Mouse (Mus musculus): ENCODE results near the gene Vsig8. TPM values are rescaled to one million over a fixed set of nuclear protein-coding genes. Genes with fewer than 3 reads are reported as not detected.

The Vsig8 gene
- polyA plus RNA-seq, 1 experiment from 2014 or later, result 1.2 TPM

DNA sequence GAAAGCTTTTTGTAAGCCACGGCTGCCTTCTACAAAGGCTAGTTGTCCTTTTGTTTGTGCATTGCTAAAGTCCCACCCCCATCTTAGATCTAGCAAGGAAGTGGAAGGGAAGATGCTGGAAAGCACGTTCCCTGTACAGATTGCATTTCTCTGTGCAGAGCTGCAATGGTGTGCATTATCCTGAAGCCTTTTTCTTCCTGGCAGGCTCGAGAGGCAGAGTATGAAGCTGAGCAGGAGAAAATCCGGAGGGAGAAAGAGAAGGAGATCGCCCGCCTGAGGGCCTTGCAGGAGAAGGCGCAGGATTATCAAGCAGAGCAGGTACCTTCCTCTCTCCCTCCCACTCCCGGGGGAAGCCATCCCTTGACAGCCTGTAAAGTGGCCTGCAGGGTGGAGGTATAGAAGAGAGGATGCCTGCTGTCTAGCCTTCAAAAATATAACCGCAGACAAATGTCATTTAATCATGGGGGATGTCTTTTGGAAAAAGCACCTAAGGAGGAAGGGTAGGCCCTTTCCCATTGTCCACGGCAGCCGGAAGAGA, 15.4 kb upstream of the Vsig8 start:
- H3K4me2 ChIP-seq (ENCODE audit: low read length), result no peak overlapping the region
- H3K9me3 ChIP-seq (ENCODE audit: control insufficient read depth, low read length), result no peaks in the 10 kb centered on the region
- peaks cover 9% of the 10 kb centered on the region; the same call in 1 of the 2 replicates for H3K4me1 ChIP-seq (ENCODE audit: control insufficient read depth, insufficient read depth, low read depth, low read length)
- 43% methylated on average over 11 of the region's 11 CpGs for WGBS
- no peaks in the 10 kb centered on the region; the same call in 1 of the 2 replicates for H3K27me3 ChIP-seq (replicated peaks; ENCODE audit: control insufficient read depth, insufficient read depth, low read length)
- H3K36me3 ChIP-seq (ENCODE audit: control insufficient read depth, insufficient read depth, low read length), result no peaks in the 10 kb centered on the region
- peak; percentile 60; the same call in 1 of the 2 replicates for ATAC-seq
- H3K9ac ChIP-seq (ENCODE audit: low read depth, low read length), result peak overlapping the region; percentile 51
- H3K27ac ChIP-seq (ENCODE audit: low read depth, low read length), result 0 out of 2 replicates have a peak overlapping the region, but pooled peaks have one; percentile 21
- no peak overlapping the region for H3K4me3 ChIP-seq (ENCODE audit: low read length)

DNA sequence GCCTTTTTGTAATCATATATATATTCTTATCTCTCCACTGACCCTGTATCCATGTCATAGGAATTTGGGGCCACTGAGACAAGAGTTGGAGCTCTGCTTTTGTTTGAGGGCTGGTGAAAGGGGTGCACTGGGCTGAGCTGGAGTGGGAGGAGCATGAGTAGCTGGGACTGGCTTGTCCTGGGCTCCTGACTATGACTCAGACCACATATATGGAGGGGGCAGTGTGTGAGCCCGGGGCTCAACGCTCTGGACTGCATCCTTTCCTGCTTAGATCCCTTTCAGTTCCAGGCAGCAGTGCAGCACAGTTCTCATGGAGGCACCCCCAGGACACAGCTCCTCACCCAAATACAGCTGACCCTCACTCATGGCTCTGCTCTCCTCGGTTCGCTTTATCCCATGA, 9.7 kb upstream of the Vsig8 start:
- H3K9ac ChIP-seq (ENCODE audit: low read depth, low read length), result no peak overlapping the region
- peaks cover 17% of the 10 kb centered on the region for H3K4me1 ChIP-seq (ENCODE audit: control insufficient read depth, insufficient read depth, low read depth, low read length)
- ATAC-seq, result no peak
- no peak overlapping the region for H3K4me3 ChIP-seq (ENCODE audit: low read length)
- H3K36me3 ChIP-seq (ENCODE audit: control insufficient read depth, insufficient read depth, low read length), result no peaks in the 10 kb centered on the region
- H3K27me3 ChIP-seq (replicated peaks; ENCODE audit: control insufficient read depth, insufficient read depth, low read length), result no peaks in the 10 kb centered on the region; the same call in 1 of the 2 replicates
- H3K27ac ChIP-seq (ENCODE audit: low read depth, low read length), result no peak overlapping the region
- H3K4me2 ChIP-seq (ENCODE audit: low read length), result no peak overlapping the region
- H3K9me3 ChIP-seq (ENCODE audit: control insufficient read depth, low read length), result no peaks in the 10 kb centered on the region
- 85% methylated on average over 4 of the region's 4 CpGs for WGBS

DNA sequence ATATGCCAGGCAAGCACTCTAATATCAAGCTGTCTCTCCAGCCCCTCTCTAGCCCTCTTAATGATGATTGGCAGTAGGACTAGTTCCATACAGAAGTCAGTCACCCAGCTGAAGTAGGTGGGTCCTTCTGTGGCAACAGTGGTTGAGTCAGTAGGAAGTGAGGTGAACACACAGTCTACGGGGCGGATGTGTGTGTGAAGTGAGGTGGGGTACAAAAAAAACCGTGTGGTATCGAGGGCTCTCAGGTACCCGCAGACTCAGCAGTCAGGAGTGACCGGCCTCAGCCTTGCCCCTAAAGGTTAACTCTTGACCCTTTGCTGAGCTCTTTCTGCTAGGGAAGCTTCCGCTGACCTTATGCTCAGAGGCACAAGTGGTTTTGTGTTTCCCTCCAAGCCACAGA, 7.2 kb upstream of the Vsig8 start:
- no peak overlapping the region for H3K4me2 ChIP-seq (ENCODE audit: low read length)
- H3K9me3 ChIP-seq (ENCODE audit: control insufficient read depth, low read length), result no peaks in the 10 kb centered on the region
- H3K4me3 ChIP-seq (ENCODE audit: low read length), result no peak overlapping the region
- no peaks in the 10 kb centered on the region for H3K27me3 ChIP-seq (replicated peaks; ENCODE audit: control insufficient read depth, insufficient read depth, low read length)
- ATAC-seq, result no peak
- H3K27ac ChIP-seq (ENCODE audit: low read depth, low read length), result no peak overlapping the region
- H3K4me1 ChIP-seq (ENCODE audit: control insufficient read depth, insufficient read depth, low read depth, low read length), result peaks cover 17% of the 10 kb centered on the region
- no peaks in the 10 kb centered on the region for H3K36me3 ChIP-seq (ENCODE audit: control insufficient read depth, insufficient read depth, low read length)
- no peak overlapping the region for H3K9ac ChIP-seq (ENCODE audit: low read depth, low read length)
- WGBS, result 59% methylated on average over 7 of the region's 7 CpGs

DNA sequence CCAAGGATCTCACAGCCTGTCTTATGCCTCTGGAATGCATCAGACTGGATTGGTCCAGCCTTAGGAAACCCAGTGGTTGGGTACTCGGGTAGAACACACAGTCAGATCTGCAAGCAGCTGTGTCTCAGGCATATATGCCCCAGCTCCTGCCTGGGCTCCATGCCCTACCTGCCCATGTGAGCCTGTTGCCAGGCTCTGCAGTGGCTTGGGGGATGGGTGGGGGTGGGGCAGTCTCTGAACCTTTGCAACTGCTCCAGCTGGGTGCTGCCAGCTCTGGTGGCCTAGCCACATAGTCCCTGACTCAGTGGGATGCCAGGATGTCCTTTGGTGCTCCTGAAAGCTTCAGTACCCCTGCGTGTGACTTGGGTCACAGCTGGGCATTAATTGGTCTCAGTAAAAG, 6.4 kb upstream of the Vsig8 start:
- 14% methylated on average over 2 of the region's 2 CpGs for WGBS

DNA sequence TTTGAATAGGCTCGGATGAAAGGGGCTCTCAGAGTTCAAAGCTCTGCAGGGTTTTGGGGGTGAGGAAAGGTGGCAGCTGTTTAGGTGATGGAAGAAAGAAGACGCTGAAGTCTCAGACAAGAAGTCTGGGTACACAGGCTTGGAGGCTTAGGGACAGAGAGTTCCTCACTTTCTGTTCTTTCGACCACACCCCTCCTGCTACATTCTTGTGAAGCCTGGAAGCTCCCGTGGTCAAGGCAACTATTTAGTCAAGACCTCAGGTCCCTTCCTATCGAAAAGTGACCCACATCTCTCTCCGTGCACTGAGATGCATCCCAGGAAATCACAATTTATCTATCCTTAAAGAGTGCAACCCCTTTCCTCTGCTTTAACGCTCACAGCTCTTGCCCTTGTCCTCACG, 6.0 kb upstream of the Vsig8 start:
- no peaks in the 10 kb centered on the region for H3K36me3 ChIP-seq (ENCODE audit: control insufficient read depth, insufficient read depth, low read length)
- no peaks in the 10 kb centered on the region for H3K27me3 ChIP-seq (replicated peaks; ENCODE audit: control insufficient read depth, insufficient read depth, low read length)
- 6% methylated on average over 8 of the region's 8 CpGs for WGBS
- no peak for ATAC-seq
- H3K9ac ChIP-seq (ENCODE audit: low read depth, low read length), result peak overlapping the region; percentile 56
- peak overlapping the region; percentile 65 for H3K4me2 ChIP-seq (ENCODE audit: low read length)
- H3K27ac ChIP-seq (ENCODE audit: low read depth, low read length), result no peak overlapping the region
- H3K4me3 ChIP-seq (ENCODE audit: low read length), result peak overlapping the region; percentile 48
- peaks cover 17% of the 10 kb centered on the region for H3K4me1 ChIP-seq (ENCODE audit: control insufficient read depth, insufficient read depth, low read depth, low read length)
- no peaks in the 10 kb centered on the region for H3K9me3 ChIP-seq (ENCODE audit: control insufficient read depth, low read length)

More for the DNA sequence above, 6.4 kb upstream of the Vsig8 start:
- Histone ChIP-seq H3K27me3 (replicated peaks; ENCODE audit: control insufficient read depth, insufficient read depth, low read length) (no peaks in the 10 kb centered on the region), H3K9ac (ENCODE audit: low read depth, low read length) (no peak overlapping the region), H3K27ac (ENCODE audit: low read depth, low read length) (no peak overlapping the region), H3K9me3 (ENCODE audit: control insufficient read depth, low read length) (no peaks in the 10 kb centered on the region), H3K36me3 (ENCODE audit: control insufficient read depth, insufficient read depth, low read length) (no peaks in the 10 kb centered on the region), H3K4me1 (ENCODE audit: control insufficient read depth, insufficient read depth, low read depth, low read length) (peaks cover 17% of the 10 kb centered on the region), H3K4me2 (ENCODE audit: low read length) (peak overlapping the region; percentile 65), H3K4me3 (ENCODE audit: low read length) (no peak overlapping the region)
- ATAC-seq, result no peak

DNA sequence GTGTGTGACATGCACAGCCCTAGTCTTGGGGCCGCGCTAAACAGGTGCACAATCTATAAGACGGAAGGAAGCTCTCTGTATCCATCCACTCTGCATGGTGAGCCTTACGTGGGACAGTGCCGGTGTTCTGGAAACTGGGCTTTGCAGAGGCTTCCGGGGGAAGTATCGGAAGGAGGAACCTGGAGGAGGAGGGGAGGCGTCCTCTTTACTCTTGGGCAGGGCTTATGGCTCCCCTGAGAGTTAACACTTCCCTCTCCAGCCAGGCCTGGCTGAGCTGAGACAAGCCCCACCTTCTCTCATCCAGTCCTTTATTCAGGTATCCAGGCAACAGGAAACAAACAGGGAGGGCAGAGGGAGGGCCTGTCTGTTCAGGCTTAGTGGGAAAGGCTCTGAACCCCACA, 5.2 kb upstream of the Vsig8 start:
- Histone ChIP-seq H3K27ac (ENCODE audit: low read depth, low read length) (no peak overlapping the region), H3K27me3 (replicated peaks; ENCODE audit: control insufficient read depth, insufficient read depth, low read length) (no peaks in the 10 kb centered on the region), H3K9me3 (ENCODE audit: control insufficient read depth, low read length) (no peaks in the 10 kb centered on the region), H3K4me3 (ENCODE audit: low read length) (peak overlapping the region; percentile 48), H3K4me1 (ENCODE audit: control insufficient read depth, insufficient read depth, low read depth, low read length) (peaks cover 17% of the 10 kb centered on the region), H3K9ac (ENCODE audit: low read depth, low read length) (peak overlapping the region; percentile 56), H3K36me3 (ENCODE audit: control insufficient read depth, insufficient read depth, low read length) (no peaks in the 10 kb centered on the region), H3K4me2 (ENCODE audit: low read length) (peak overlapping the region; percentile 65)
- WGBS, result 1% methylated on average over 8 of the region's 8 CpGs
- peak; percentile 88 for ATAC-seq

DNA sequence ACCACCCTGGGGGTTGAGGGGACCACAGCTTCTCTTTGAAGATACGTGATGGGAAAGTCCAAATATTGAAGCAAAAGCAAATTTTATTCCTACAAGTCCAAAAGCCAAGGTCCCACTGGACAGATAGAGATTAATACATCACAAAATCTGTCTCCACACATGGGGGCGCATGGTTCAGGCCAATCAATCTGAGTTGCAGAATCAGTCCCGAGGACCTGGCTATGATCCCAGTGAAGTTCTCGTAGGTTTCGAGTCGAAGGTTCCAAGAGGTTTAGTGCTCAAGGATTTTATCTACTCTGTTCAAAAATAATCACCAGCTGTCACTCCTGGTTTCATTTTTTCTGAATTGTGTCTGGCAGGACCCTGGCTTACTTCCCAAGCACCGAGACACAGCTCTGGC, 4.7 kb upstream of the Vsig8 start:
- H3K9me3 ChIP-seq (ENCODE audit: control insufficient read depth, low read length), result no peaks in the 10 kb centered on the region
- H3K27me3 ChIP-seq (replicated peaks; ENCODE audit: control insufficient read depth, insufficient read depth, low read length), result no peaks in the 10 kb centered on the region
- H3K36me3 ChIP-seq (ENCODE audit: control insufficient read depth, insufficient read depth, low read length), result no peaks in the 10 kb centered on the region
- H3K27ac ChIP-seq (ENCODE audit: low read depth, low read length), result no peak overlapping the region
- H3K4me3 ChIP-seq (ENCODE audit: low read length), result peak overlapping the region; percentile 48
- peak overlapping the region; percentile 56 for H3K9ac ChIP-seq (ENCODE audit: low read depth, low read length)
- H3K4me2 ChIP-seq (ENCODE audit: low read length), result peak overlapping the region; percentile 65
- no peak for ATAC-seq
- WGBS, result 43% methylated on average over 7 of the region's 7 CpGs
- H3K4me1 ChIP-seq (ENCODE audit: control insufficient read depth, insufficient read depth, low read depth, low read length), result peaks cover 17% of the 10 kb centered on the region

DNA sequence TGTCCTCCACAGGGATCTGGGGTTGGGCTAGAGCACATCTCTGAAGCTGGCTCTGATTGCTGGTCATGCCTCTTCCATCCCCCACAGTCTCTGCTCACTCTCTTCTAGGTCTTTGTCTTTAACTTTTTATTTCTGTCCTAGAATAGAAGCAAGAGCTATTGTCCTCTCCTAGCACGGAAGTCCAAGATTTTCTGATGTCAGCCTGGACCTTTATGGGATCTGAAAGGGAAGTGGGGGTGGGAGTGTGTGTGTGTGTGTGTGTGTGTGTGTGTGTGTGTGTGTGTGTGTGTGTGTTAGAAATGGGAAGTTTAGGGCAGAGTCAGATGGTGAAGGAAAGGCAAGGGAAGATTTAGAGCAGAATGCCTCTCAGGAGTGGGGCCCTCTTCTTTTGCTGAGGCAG, 3.1 kb upstream of the Vsig8 start:
- Histone ChIP-seq H3K4me3 (ENCODE audit: low read length) (no peak overlapping the region), H3K4me1 (ENCODE audit: control insufficient read depth, insufficient read depth, low read depth, low read length) (peaks cover 17% of the 10 kb centered on the region), H3K36me3 (ENCODE audit: control insufficient read depth, insufficient read depth, low read length) (no peaks in the 10 kb centered on the region), H3K27ac (ENCODE audit: low read depth, low read length) (no peak overlapping the region), H3K9me3 (ENCODE audit: control insufficient read depth, low read length) (no peaks in the 10 kb centered on the region), H3K4me2 (ENCODE audit: low read length) (no peak overlapping the region), H3K9ac (ENCODE audit: low read depth, low read length) (no peak overlapping the region), H3K27me3 (replicated peaks; ENCODE audit: control insufficient read depth, insufficient read depth, low read length) (no peaks in the 10 kb centered on the region)
- ATAC-seq, result no peak
- 50% methylated on average over 1 of the region's 1 CpGs for WGBS

DNA sequence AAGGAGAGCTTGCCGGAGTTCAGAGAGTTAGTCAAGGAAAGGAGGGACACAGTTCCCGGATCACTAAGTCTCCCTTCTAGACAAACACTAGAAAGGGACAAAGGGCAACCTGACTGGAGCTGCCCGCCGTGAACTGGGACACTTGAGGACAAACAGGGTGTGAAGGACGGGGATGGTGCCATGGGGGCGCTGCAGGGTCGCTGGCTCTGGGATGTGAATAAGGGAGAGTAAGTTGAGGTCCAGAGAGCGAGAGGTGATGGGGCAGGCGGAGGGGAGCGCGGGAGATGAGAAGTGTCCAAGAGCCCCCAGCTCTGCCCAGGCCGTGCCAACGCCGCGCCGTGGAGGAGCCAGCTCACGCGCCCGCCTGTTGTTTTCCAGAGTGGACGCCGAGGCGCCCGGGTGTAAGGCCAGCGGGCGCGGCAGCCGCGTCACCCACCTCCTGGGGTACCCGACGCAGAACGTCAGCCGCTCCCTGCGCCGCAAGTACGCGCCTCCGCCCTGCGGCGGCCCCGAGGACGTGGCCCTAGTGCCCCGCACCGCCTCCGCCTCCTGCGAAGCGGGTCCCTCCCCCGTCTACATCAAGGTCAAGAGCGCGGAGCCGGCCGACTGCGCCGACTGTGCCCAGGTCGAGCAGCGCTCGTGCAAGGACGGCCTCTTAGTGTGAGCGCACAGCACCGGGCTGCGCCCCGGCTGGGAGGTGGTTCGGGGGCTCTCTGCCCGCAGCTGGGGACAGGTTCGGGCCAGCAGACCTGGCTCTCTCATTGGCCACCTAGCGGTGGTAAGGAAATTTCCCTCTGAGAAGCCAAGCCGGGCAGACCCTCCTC, 7.1 kb downstream of the Vsig8 start:
- Histone ChIP-seq H3K4me3 (ENCODE audit: low read length) (peak overlapping the region; percentile 82), H3K9ac (ENCODE audit: low read depth, low read length) (peak overlapping the region; percentile 93), H3K4me1 (ENCODE audit: control insufficient read depth, insufficient read depth, low read depth, low read length) (peaks cover 13% of the 10 kb centered on the region), H3K9me3 (ENCODE audit: control insufficient read depth, low read length) (no peaks in the 10 kb centered on the region), H3K27me3 (replicated peaks; ENCODE audit: control insufficient read depth, insufficient read depth, low read length) (peaks cover 2% of the 10 kb centered on the region), H3K4me2 (ENCODE audit: low read length) (peak overlapping the region; percentile 97), H3K27ac (ENCODE audit: low read depth, low read length) (peak overlapping the region; percentile 63), H3K36me3 (ENCODE audit: control insufficient read depth, insufficient read depth, low read length) (no peaks in the 10 kb centered on the region)
- peak; percentile 92 for ATAC-seq
- under 1% methylated on average over 50 of the region's 66 CpGs for WGBS
